Mouse (Mus musculus) cerebellum, adult 9-10 months (tissue): ENCODE results near the gene Fzd9.

Source experiments
- DNase-seq: peaks from one replicate; pipeline ENCODE4 v3.0.0; 2022

Fzd9 gene

DNA sequence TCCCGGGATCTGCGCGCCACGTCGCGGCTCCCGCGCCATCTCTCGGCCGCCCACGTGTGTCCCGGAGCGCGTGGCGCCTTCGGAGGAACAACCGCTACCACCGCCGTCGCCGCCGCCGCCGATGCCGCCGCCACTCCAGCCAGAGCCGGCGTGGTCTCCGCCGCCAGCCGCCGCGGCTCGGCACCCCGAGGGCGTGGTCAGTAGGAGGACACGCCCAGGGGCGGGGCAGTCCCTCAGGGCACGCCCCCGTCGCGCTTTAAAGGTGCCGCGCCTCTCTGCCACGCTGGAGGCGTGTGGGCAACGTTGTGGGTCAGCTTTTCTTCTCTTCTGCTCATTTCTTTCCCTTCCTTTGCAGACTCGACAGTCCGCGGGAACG is at the start of gene Fzd9:
Gene Fzd9, minus strand, starts transcription at position 152 of the 376 bp plus-strand sequence.
- DNase-seq, result peak; percentile 47

DNA sequence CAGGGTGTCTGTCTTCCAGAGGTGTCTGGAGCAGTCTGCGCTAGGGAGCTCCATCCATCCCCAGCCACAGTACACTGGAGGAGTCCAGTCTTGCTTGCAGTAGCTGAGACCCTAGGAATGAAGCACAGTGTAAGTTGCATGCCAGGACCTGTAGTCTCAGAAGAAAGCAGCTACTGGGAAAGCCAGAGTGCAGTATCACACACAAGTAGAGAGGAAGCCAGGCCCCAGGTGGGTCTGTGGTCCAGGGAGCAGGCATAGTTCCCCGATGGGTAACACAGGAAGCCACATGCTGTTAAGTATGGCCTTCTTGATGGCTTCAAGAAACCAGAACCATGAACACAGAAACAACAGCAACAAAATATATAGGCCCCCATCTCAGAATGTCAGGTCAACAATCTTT is 41.0 kb upstream of the Fzd9 start:
- no peak for DNase-seq

DNA sequence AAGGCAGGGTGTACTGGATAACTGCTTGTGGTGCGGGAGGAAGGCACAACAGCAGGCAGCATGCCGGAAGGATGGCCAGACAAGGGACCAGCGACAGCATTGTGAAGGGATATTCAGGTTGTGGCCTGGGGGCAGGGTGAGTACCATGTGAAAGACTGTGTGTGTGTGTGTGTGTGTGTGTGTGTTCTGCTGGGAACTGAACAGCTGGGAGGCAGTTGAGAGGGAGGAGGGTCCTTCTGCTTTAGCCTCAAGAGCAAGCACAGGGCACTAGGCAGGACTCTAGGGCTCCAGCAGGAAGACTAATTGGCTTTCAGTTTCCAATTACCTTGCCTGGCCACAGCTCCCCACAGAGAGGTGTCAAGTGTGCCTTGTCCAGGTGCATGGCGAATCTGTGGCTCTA is 40.2 kb upstream of the Fzd9 start:
- DNase-seq, result no peak

DNA sequence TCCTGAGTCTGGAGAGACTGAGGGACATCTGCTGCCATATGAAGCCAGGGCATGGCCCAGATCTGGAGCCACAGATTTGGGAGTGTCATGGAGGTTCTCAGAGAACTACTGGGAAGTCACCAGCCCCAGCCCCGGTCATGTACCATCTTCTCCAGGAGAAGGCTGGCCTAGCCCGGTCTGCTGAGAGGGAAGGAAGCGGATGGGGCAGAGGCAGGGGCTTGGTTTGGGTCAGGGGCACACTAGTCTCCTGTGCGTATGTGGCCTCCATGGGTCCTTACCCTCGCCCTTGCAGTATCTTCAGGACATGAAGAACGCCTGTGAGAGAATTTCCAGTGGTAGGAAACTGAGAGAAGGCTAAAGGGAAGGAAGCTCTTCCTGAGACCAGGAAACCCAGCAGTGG is 39.7 kb upstream of the Fzd9 start:
- DNase-seq, result no peak

DNA sequence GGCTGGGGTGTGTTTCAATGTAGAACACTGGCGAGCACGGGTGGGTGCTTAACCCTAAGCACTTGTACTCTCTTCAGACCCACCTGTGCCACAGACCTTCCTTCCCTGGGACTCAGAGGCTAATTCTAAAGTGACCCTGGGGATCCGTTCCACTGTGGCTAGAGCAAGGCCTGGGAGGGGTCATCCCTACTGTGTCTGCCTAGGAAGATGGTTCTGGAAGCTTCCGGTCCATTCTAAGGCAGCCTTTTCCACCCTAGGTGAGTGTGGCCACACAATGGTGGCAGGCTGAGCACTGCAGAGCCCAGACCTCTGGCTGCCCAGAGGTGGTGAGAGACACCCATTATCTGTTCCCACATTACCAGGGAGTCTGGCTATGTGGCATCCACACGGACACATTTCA is 35.9 kb upstream of the Fzd9 start:
- DNase-seq, result no peak

DNA sequence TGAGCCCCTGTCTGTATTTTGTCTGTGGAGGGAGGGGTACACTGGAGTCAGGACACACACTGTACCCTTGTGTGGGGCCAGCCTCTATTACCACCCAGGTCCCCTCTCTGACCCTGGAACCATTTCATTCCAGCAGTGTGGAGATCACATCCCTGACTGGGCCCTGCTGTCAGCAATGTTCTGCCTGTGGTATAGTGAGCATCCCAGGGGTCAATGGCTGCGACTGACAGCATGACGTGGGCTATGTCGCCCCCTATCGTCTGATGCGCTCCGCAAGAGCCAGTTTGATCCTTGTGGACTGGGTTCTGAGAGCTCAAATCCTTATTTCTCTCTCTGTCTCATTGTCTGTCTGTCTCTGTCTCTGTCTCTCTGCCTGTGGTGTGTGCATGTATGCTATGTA is 35.2 kb upstream of the Fzd9 start:
- DNase-seq, result peak; percentile 60

DNA sequence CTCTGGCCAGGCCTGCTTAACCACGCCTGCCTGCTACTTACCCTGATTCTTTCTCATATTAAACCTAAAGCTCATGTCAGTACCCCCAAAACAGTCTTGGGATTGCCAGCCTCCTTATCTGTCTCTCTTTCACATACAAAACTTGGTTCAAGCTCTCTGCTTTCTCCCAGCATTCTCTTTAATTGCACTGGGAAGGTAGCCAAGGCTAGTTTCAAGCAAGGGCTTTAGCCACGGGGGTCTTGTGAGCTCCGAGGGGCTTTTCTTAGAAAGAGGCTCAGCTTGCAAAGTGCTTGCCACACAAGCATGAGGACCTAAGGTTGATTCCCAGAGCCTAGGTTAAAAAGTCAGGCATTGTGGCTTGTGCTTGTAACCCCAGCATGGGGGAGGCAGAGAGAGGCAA is 34.2 kb upstream of the Fzd9 start:
- no peak for DNase-seq

DNA sequence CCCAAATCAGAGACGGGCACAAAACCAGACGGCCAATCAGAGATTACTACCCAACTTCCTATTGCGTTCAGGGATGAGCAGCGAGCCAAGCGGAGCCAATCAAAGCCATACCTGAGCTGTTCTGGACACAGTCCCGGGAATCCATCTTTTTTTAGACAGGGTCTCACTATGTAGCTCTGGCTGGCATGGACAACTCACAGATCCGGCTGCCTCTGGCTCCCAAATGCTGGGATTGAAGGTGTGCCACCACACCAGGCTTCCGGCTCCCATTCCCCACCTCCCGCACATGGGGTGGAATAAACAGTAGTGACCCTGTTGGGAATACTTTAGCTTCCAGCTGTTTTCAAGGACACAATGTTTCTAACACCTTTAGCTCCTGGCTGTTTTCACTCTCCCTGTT is 29.2 kb upstream of the Fzd9 start:
- DNase-seq, result no peak

DNA sequence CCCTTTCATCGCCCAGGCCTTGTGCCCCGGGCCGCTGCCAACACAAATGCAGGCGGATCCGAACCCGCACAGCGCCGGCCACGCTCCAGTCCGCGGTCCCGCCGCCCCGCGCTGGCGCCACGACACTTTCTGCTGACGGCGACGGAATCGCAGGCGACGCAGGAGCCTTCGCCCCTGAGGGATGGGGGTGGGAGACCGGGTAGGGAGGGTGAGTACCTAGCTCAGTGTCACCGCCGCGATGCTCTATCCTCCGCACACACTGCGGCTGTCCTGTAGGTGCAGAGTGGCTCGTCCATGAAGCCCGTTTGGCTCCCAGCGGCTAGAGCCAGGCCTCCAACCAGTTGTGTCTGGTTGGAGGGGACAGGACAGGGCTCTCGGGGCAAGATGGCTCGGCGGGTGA is 25.6 kb upstream of the Fzd9 start:
- DNase-seq, result no peak

DNA sequence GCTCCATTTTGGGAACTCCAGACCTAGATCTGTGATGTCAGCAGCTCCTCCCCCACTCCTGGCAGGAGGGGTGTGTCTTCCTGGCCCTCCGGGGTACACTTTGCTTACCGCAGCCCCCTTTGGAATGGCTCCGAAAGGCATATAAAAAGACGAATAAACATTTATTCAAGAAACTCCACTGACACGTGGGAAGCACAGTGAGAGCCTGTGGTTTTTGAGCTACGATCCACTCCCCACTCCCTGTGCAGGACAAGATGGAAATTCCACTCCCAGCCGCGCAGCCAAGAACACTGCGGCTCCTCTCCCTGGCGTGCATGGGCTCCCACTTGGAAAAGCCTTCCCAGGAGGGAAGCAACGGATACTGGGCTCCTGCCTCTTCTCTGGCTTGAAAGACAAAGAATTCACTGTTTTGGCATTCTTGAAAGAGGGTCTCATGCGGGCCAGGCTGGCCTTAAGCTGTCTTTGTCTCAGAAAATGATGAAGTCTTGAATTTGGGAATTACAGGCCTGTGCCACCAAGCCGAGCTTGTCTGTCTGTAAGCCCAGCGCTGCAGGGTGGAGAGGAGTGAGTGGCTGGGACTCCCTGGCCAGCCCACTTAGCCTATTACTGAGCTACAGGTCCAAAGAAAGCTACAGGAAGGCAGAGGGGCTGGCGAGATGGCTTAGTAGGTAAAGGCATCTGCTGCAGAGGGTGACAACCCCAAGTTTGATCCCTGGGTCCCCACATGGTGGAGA is 23.8 kb upstream of the Fzd9 start:
- DNase-seq, result no peak

DNA sequence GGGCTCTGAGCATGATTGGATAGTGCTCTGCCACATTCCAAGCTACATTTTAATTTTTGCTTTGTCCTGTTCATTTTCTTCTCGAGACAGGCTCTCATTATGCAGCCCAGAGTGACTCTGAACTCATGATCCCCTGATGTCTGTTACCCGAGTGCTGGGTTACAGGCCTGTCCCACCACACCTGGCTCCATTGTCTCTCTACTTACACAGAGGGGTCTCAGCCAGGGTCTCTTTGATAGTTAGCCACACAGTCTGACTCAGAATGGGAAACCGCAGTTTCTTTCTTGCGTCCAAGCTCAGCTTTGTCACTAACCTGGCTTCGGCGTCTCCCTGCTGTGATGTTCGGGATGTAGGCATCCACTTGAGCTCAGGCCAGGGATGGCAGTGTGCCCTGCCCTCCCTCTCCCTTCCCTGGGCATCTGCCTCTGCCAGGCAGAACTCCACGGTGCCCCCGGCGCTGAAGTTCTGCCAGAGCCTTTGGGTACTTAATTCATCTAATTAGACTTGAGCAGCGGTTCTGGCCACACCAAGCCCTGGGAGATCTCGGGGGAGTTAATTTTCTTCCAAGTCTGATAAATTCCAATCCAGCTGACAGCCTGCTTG is 20.6 kb upstream of the Fzd9 start:
- peak; percentile 32 for DNase-seq

DNA sequence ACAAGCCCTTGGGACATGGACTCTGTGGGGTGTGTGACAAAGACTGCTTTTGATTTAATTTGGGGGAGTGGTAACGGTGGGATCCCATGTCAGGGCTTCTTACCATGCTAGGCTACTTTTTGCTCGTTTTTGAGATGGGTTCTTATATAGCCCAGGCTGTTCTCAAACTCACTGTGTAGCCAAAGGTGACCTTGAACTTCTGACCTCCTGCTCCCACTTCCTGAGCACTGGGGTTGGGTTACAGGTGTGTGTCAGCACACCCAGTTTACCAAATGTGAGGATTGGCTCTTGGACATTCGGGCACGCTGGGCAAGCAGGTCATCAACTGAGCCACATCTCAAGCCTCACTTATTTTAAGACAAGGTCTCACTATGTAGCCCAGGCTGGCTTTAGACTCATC is 19.3 kb upstream of the Fzd9 start:
- no peak for DNase-seq

DNA sequence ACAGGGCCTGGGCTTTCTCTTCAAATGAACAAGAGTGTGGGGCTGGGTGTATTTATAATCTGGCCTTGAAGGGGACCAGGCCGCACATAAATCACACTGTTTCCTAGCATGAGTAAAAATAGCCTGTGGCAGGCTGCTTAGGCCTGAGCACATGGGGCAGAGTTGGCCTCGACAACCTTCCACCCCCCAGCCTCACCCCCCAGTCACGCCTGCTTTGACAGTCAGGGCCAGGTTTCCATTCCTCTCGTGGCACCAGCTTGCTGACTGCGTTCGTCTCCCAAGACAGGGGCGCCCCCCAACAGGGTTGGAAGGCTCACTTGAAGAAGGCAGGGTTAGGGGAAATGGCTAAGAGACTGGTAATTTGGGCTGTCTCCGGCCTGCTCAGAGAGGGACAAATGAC is 18.4 kb upstream of the Fzd9 start:
- no peak for DNase-seq

DNA sequence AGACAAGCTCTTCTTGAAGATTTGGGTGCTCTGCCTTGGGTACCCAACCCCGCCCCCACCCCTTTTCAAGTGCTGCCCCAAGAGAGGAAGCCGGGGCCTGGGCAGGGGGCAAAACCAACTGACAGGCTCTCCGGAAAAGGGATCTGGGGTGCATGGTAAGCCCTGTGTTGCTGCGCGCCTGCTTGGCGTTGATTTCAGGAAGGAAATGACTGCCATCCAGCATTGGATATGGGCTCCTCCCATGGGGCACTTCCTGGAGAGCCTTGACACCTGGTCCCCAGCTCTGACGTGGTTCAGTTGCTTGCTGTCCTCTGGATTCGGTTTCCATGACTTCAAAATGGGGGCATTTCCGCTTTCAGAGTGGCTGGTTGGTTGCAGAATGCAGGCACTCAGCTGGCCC is 13.5 kb upstream of the Fzd9 start:
- DNase-seq, result no peak

DNA sequence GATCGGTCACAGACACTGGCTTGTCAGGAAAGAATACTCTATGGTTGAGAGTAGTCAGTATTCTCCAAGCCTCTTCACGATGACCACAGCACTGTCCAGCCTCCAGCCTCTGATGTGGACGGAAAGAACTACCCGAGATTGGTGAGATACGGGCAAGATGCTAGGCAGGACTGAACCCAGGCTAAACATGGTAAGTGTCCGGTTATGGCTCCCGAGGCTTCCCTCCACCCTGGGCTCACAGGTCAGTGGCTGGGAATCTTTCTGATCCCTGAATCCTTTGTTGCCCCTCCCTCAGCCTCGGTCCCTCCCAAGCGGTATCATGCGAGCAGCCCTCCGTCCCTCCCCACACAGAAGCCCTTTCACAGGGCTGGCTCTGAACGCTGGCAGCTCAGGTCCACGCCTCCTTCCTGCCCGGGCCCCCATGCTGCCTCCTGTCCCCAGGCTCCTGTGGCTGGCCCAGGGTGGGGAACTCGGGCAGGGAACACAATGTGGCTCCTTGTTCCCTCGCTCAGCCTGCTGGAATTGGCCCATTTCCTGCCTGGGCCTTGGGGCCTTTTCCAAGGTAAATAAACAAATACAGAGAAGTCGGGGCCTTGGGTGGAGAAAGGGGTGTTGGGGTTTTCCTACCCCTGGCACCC is 13.0 kb upstream of the Fzd9 start:
- DNase-seq, result no peak

DNA sequence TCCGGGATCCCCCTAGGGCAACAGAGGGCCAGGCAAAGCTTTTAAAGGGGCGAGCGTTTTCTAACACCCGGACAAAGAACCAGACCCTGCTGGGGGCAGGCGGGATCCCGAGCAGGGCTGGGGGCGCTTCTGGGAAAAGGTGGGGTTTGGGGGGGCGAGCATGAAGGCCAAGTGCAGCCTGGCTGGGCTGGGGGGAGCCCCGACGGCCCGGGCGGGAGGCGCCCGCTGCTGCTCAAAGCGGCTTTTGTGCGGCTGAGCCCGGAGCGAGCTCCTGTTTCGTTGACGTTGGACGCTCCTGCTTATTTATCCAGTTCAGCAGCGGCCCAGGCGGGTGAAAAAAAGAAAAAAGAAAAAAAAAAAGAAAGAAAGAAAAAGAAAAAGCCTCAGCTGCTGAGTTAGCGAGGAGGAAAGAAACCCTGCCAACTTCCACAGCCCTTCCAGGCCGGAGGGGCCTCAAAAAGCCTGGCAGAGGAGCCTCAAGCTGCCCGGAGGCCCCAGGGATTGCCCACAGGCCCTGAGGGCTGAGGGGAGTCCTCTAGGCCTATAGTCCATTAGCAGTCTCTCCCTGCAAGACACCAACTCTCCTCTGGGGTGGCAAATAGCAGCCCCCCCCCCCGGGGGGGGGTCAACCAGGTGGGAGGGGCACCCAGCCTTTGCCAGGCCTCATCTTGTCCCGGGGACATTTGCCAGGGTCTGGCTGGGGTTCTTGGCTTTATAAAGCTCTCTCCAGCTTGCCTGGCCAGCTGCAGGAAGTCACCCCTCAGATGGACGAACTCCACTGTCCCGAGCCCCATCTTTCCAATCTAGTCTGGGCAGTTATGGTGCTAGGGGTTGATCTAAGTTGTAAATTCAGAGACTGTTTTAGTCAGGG is 7.5 kb upstream of the Fzd9 start:
- DNase-seq, result no peak

DNA sequence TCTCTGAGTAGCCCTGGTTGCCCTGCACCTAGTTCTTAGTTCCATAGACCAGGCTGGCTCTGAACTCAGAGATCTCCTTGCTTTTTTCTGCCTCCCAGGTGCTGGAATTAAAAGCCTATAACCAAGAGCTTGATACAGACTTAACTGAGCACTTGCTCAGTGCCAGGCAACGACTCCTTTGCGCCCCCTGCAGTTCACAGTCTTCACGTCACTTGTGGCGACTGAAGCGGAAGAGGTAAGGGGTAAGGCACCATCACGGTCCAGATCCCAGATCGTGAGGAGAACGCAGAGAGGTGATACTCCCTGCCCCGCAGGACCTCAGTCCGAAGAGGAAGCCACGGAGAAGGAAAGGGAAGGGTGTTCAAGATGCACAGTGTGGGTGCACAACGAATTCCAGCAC is 6.5 kb upstream of the Fzd9 start:
- no peak for DNase-seq

DNA sequence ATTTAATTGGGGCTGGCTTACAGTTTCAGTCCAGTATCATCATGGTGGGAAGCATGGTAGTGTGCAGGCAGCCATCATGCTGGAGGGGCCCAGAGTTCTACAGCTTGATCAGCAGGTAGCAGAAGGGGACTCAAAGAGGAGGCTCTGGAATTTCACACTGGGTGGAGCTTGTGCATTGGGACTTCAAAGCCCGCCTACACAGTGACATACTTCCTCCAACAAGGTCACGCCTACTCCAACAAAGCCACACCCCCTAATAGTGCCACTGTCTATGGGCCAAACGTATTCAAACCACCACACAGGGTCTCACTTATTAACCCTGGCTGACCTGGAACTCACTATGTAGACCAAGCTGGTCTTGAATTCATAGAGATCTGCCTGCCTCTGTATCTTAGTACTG is 5.1 kb upstream of the Fzd9 start:
- DNase-seq, result no peak

DNA sequence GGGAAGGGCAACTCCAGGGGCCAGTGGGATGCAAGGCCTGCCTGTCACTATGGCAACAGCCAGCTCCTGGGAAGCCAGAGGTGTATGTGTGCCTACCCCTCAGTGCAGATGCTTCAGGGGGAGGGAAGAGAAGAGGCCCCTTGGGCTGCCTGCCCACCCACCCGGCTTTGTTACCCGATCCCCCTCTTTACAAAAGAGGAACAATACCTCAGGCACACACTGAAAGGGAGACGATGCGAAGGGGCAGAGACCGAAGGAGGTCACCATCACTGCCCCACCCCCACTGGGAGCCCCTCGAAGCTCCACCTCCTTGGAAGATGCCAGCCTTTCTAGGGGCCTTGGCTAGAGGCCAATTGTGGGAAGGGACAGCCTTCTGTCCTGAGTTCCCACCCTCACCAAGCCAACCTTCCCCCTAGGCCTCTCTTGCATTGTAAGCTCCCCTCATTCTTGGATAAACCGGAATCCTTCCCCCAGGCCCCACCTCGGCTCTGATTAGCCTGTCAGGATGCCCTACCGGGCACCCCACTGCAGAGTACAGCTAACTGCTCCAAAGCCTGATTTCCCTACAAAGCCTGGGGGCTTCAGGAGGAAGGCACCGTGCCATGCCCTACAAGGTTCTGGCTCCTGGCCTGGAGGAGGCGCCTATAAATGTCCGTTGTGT is 2.8 kb upstream of the Fzd9 start:
- DNase-seq, result no peak

DNA sequence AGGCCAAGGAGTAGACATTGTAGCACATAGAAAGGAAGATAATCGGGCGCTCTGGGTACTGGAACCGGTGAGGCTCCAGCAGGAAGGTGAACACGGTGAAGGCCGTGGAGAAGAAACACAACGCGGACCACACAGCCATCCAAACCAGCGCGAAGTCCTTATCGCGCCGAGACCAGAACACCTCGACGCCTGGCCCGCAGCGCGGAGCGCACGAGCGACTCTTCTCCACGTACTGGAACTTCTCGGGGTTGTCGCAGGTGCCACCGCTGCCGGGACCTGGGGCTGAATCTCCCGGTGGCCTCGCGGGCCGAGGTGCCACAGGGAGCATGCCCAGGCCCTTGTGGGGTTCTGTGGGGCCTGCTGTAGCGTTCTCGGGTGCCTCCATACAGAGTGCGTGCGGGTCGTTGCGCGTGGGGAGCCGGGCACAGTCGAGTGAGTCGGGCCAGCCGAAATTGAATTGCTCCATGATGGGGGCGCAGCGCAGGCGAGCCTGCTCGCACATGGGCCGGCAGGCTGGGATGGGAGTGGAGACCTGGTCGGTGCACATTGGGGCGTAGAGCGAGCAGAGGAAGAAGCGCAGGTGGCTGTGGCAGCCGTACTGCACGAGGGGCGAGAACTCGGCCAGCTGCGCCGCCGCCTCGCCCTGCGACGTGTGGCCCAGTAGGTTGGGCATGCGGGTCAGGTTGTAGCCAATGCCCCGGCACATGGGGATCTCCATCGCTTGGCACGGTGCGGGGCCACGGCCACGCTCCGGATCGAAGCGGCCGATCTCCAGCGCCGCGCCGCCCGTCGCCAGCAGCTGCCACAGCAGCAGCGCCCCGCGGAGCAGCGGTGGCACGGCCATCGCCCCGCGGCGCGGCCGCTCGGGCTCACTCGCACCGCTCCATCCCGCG is 598 bp downstream of the Fzd9 start:
- no peak for DNase-seq

DNA sequence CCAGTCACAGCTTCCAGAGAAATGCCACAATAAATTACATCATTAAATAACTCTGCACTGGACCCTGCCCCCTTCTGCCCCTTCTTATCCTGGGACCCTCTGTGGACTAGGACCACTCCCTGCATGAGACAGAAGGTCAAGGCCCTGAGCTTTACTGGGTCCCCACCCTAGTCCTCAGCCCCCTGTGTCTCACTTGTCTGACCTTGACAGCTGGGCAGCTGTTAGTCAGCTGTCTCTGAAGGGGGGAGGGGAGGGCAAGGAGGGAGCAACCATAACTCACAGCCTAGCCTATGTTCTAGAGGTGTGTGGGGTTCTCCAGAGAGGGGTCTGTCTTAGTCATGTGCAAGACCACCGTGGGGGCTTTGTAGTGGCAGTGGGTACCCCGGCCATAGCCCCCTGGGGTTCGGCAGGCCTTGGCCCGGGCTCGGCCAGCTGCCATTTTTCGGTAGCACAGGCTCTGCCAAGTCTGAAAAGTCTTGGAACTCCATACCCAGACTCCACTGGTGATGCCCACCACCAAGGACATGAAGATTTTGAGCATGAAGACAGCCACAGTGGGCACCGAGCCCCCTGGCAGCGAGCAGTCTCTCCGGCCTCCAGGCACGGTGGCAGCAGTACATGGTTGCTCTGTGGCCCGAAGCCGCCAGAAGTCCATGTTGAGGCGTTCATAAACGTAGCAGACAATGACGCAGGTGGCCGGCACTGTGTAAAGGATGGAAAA is 1.9 kb downstream of the Fzd9 start:
- no peak for DNase-seq
